Mouse (Mus musculus) kidney, postnatal 4 days (tissue): ENCODE results near the gene Kcnrg.

ENCODE experiments used
- DNase-seq, 2 experiments: peaks; one replicate each; pipeline ENCODE4 v3.0.0; 2021; ENCODE audit warnings: mixed read lengths in 2 of 2

Kcnrg gene

DNA sequence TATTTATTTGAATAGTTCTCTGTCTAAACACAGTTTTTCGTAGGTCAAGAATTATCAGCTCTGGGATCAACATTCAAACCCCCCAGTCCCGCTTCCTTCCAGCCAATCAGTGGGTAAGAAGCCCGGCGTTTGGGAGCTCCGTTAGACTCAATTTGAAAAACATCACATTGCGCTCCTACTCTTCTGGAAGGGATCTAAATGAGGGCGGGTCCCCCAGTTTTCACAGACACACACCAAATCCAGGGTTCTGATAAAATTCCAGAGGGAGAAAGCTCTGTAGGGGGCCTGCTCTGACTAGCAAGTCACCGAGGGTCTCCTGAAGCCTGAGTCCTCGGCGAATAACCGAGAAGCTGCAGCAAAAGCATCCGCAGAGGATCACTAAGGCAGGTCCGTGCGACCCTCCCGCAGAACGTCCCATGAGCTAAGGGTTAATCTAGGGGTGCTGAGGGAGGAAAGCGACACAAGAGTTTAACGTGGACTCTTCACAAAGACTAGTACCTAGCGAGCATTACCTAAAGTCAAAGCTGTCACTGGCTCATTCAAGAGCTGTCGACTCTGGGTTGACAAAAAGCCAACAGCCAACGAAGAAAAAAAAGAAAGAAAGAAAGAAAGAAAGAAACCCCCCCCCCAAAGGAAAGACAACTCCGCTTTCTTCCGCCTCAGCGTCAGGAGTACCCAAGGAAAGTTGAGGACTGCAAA, 40.1 kb downstream of the Kcnrg start:
- DNase-seq, result peak; percentile 54 to 68

DNA sequence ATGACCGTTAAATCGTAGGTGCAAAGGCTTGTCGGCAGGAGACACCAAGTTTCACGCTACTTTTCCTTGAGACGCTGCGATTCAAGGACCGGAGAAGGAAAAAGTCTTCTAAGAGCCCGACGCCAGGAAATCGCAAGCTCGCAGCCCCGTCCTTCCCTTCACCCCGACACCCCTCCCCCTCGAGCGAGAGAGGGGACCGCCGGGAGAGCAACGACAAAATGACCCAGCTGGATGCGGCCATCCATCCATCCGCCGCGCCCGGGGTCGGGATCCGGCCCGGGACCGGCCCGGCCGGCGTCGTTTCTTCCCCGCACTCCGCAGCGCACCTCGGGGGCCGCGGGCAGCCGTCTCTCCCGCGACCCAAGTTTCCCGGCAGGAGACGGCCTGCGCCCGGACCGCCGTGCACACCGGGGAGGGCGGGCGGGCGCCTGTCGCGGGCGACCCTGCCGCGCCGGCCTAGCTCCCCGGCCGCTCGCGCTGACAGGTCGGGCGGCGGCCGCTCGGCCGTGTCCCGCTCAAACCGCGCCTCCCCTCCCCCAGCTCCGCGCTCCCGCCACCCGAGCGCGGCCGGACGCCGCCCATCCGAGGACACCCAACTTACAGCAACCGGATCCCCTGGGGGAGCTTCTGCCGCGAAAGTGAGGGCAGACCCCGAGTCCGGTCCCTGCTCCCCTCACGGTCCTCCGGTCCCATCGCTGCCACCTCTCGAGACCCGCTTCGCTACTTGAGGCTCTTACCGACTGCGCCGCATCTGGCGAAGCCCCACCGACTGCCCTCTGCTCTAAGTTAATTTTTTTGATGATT, 40.8 kb downstream of the Kcnrg start:
- peak; percentile 71 to 82 for DNase-seq

DNA sequence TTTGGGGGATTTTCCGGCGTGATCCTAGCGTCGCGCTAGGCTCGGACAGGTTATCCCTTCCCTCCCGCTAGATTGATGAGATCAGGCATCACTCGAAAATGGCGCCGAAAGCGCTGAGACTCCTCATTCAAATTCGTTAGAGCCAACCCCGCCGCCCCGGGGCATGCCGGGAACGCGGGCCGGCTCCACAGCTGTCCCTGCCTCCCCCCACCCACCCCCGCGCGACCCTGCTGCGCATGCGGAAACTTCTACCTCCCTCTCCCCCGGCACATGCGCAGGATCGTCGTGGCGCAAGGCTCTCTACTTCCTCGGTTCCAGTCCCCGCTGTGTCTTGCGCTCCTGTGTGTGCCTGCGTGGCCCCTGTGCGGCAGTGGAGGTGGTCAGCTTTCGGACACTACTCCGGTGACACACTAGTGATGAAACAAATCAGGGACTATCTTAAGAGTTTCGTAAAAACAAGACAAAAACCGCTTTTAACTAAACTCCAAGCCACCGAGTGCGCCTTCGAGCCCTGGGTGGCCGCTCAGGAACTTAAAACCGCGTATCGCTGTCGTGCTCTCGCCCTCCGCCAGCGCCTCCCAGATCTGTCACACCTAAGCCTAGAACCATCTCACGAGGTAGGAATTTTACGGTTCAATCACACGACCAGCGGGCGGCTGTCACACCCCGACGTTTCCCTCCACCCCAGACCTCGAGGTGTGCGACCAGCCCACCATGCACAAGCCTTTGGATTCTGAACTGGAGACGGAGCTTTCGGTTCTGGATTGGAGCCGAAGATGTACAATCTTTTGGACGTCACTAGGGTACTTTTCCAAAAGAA, 41.6 kb downstream of the Kcnrg start:
- DNase-seq, result peak; percentile 97 to 99

DNA sequence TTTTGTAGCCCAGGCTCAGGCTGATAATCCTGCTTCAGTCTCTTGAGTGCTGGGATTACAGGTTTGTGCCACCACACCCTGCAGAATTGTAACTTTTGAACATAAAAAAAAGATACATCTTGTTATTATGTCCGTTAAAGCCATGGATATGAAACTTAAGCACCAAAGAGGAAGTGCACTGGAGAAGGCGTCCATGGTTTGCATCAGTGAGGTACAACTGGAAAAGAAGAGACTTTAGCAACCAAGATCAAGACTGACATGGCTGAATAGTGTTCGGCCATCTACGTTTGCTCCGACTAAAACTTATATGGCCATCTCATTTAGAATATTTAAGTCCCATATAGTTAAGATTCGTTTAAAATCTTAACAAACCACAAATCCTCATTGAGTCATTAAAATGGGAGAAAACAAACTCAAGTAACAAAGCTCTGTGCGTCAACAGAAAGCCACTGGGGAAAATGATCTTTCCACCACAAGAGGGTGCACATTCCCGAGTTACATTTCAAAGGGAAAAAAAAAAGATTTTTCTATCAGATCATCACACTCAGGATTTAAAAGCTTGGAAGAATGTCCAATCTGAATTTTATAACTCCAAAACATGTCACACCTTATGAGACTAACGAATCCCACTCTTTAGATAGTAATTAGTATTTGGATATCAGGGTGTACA, 43.2 kb downstream of the Kcnrg start:
- peak; percentile 58 to 68 for DNase-seq

DNA sequence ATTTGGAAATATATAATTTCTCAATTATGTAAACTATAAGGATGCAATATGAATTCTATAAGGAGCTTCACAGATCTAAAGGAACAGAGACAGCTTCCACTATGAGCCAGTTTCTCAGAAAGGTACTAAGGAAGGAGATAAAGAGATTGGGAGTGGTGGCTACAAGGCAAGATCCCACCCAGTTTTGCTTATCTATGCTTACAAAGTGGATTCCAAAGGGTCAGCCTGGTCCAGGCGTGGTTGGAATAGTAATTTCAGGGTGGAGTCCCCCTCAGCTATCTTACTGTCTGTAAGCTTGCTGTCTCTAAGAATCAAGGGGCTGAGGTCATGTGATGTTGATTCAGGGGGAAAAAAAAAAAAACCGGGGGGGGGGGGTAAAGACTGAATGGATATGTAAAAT, 49.2 kb downstream of the Kcnrg start:
- DNase-seq, result no peak

DNA sequence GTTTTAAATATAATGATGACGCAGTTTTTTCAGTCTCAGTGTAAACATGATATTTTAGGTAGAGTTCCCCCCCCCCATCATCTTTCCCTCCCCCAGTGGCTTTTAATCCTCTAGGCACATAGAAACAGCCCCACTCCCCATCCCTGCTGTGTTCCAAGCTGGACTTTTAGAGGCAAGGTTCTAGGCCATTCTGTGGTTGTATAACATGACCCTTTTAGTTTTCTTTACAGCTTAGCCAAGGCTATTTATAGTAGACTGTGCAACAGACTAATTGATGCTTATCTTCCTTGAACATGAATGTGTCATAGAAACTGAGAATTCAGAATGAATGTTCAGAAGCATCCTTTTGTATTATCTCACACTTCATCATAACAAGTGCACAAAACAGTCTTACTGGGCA, 54.2 kb downstream of the Kcnrg start:
- no peak for DNase-seq

DNA sequence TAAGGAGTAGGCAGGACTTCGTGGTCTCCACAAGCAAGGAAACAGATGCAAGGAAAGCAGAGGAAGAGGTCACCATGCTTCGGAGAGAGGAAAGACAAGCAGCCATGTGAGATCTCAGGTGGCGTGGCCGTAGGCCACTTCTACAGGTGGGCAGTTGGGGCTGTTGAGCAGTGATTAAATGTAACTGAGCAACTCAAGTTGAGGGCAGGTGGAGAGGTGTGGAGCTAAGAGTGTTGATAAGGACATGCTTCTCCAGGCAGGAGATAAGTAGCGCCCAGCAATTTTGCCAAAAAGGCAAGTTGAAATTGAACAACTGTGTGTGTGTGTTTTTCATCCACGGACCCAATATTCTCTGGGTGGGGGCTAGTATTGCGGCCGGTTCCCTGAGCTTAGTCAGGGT, 55.0 kb downstream of the Kcnrg start:
- DNase-seq, result no peak
